Mouse (Mus musculus): ENCODE data around the gene Matk.

The Matk gene

GRCm38 (mm10) chr10:81242021-81242420, 10.7 kb upstream of the Matk start:
- no peak for DNase-seq (ENCODE audit: extremely low read depth, low read depth)

- DNase-seq (ENCODE audit: extremely low read depth, low read depth) = no peak
Measured at GRCm38 (mm10) chr10:81244146-81244545, 8.6 kb upstream of the Matk start.

- peak; percentile 50 for DNase-seq (ENCODE audit: extremely low read depth, low read depth)
Measured at GRCm38 (mm10) chr10:81244595-81244994, 8.1 kb upstream of the Matk start.

- DNase-seq (ENCODE audit: extremely low read depth, low read depth) = no peak
Measured at GRCm38 (mm10) chr10:81245166-81245565, 7.6 kb upstream of the Matk start.

- no peak for DNase-seq (ENCODE audit: extremely low read depth, low read depth)
Measured at GRCm38 (mm10) chr10:81247804-81248203, 4.9 kb upstream of the Matk start.

GRCm38 (mm10) chr10:81249442-81249841, 3.3 kb upstream of the Matk start:
- no peak for DNase-seq (ENCODE audit: extremely low read depth, low read depth)

- DNase-seq (ENCODE audit: extremely low read depth, low read depth) = no peak
Measured at GRCm38 (mm10) chr10:81254886-81255285, 2.2 kb downstream of the Matk start.

- no peak for DNase-seq (ENCODE audit: extremely low read depth, low read depth)
Measured at GRCm38 (mm10) chr10:81257158-81258039, 4.7 kb downstream of the Matk start.

GRCm38 (mm10) chr10:81259225-81259884, 6.6 kb downstream of the Matk start:
- no peak for DNase-seq (ENCODE audit: extremely low read depth, low read depth)

- DNase-seq (ENCODE audit: extremely low read depth, low read depth) = no peak
Measured at GRCm38 (mm10) chr10:81261025-81261424, 8.3 kb downstream of the Matk start.

GRCm38 (mm10) chr10:81265540-81265939, 12.8 kb downstream of the Matk start:
- DNase-seq (ENCODE audit: extremely low read depth, low read depth) = no peak

GRCm38 (mm10) chr10:81266211-81267105, 13.7 kb downstream of the Matk start, which contains the start of the genes Mrpl54 and Apba3:
Gene Mrpl54 (minus strand): TSS chr10:81266934.
Gene Apba3 (plus strand): TSS chr10:81266960.
- peak; percentile 85 for DNase-seq (ENCODE audit: extremely low read depth, low read depth)

- peak; percentile 80 for DNase-seq (ENCODE audit: extremely low read depth, low read depth)
Measured at GRCm38 (mm10) chr10:81268056-81268455, 15.3 kb downstream of the Matk start.

GRCm38 (mm10) chr10:81268643-81269412, 16.1 kb downstream of the Matk start:
- no peak for DNase-seq (ENCODE audit: extremely low read depth, low read depth)

- no peak for DNase-seq (ENCODE audit: extremely low read depth, low read depth)
Measured at GRCm38 (mm10) chr10:81272356-81272755, 19.6 kb downstream of the Matk start.

- DNase-seq (ENCODE audit: extremely low read depth, low read depth) = no peak
Measured at GRCm38 (mm10) chr10:81273842-81274241, 21.1 kb downstream of the Matk start.

- DNase-seq (ENCODE audit: extremely low read depth, low read depth) = no peak
Measured at GRCm38 (mm10) chr10:81277676-81278075, 24.9 kb downstream of the Matk start.

- no peak for DNase-seq (ENCODE audit: extremely low read depth, low read depth)
Measured at GRCm38 (mm10) chr10:81279496-81279895, 26.8 kb downstream of the Matk start.

- no peak for DNase-seq (ENCODE audit: extremely low read depth, low read depth)
Measured at GRCm38 (mm10) chr10:81284189-81284588, 31.5 kb downstream of the Matk start.

- DNase-seq (ENCODE audit: extremely low read depth, low read depth) = no peak
Measured at GRCm38 (mm10) chr10:81284719-81285118, 32.0 kb downstream of the Matk start.

Data from MEL-GATA-1-ER (cell line).